Mouse (Mus musculus): ENCODE measurements around the gene Car11. TPM values are rescaled to one million over a fixed set of nuclear protein-coding genes. Genes with fewer than 3 reads are reported as not detected.

Car11 gene
- polyA plus RNA-seq (2014; fragmentation: Illumina TruSeq; extraction: RNeasy Lipid Tissue Mini Kit (QIAGEN cat#74804); ENCODE audit: low read depth, low replicate concordance), result not detected

GRCm38 (mm10) chr7:45699523-45700141 is at the start of gene Car11:
Gene Car11 (plus strand): TSS chr7:45699843.

DNA sequence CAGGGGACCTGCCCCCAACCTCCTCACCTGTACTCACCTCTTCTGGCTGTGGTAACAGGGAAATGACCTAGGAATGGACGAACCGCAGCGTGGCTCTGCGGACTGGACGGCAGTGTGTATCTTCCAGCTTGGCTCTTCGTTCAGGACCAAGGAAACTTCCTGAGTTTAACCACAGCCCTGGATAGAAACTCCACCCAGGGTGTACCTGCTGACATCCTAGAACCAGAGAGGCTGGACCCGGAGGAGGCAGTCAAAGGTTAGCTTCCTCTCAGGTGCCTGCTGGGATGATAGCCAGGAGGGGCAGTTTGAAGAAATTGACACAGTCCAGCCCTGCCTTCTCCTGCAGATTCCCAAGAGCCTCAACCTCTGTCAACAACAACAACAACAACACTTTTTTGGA is 33.5 kb upstream of the Car11 start, which contains the start of gene Fut2:
Gene Fut2, minus strand, starts transcription at position 234 of the 400 bp plus-strand sequence.

DNA sequence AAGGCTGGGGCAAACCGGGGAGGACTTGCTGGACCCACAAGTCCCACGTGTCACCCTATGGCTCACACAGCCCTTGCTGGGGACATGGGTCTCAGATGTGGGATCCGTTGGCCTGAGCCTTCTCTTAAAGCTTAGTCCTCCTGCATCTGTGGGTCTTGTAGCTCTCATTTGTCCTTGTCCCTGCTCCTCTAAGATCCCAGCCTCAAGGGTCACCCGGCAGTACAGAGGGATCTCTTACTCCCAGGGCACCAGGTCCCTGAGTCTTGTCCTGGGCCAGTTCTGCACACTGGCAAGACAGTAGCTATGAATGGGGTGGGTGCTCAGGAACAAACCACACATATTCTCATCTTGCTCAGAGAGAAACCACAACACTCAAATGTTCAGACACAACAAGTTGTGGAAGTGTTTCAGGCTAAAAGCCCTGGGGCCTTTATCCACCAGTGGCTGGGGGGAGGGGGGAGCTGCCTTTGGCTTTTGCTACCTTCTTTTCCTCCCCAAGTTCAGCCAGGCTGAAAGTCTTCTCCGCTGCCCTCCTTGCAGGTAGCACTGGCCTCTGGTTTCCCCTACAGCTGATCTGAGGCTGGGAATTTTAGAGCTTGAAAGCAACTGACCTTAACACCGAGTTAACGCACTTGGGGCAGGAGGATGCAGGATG is 16.1 kb upstream of the Car11 start, which contains the start of gene Ntn5:
Gene Ntn5, plus strand, starts transcription at position 627 of the 655 bp plus-strand sequence.

DNA sequence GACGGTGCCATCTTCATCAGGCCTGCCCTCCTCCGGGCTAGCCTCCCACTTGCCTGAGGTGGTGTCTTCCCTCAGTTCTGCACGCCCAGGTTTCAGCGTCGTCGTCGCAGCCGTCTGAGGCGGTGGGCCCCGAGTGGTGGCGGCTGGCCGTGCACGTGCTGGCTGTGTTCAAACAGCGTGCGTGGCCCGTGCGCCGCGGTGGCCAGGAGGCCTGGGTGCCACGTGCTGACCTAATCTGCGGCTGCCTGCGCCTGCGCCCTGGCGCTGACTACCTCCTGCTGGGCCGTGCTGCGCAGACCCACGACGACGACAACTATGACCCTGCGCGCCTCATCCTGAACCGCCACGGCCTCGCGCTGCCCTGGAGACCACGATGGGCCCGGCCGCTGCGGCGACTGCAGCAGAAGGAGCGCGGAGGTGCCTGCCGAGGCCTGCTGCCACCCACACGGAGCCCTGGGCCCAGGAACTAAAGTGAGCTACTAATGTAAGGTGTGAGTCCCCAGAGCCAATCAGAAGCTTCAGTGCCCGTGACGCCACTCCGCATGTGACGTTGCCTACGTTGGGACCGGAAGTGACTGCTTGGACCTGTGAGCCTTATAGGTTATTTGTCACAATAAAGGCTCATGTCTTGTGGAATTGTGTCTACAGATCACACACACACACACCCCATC is 5.6 kb upstream of the Car11 start, which contains the start of gene Sec1:
Gene Sec1, minus strand, starts transcription at position 482 of the 671 bp plus-strand sequence.

DNA sequence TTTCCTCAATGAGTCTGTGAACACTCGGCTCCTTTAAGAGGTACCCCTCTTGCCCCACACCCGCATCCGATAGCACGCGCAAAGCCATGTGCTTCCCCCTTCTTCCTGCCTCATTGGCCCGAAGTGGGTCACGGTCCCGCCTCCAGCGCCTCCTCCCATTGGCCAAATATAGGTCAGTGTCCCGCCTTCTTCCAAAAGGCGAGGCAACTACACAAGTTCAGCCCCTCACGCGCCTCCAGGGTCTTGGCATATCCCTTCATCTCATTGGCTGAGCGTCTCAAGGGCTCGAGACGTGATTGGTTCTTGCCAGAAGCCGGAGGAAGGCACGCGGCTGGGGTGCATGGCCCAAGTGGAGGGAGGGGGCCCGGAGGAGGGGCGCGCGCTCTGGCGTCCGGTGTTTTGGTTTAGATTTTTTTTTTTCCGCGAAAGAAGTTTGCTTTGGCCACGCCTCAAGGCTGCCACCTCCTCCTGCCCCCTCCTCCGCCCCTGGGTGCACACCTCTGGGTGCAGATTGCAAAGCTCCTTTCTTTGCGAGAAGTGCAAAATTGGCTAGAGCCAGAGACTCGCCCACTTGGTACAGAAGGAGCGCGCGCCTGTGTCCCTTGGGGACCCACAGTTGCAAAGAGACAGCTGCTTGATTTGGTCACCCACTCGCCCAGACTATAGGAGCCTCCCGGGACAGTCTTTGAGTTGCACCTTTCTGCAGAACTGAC is 5.2 kb downstream of the Car11 start, which contains the start of gene Dbp:
Gene Dbp, plus strand, starts transcription at position 359 of the 713 bp plus-strand sequence.

DNA sequence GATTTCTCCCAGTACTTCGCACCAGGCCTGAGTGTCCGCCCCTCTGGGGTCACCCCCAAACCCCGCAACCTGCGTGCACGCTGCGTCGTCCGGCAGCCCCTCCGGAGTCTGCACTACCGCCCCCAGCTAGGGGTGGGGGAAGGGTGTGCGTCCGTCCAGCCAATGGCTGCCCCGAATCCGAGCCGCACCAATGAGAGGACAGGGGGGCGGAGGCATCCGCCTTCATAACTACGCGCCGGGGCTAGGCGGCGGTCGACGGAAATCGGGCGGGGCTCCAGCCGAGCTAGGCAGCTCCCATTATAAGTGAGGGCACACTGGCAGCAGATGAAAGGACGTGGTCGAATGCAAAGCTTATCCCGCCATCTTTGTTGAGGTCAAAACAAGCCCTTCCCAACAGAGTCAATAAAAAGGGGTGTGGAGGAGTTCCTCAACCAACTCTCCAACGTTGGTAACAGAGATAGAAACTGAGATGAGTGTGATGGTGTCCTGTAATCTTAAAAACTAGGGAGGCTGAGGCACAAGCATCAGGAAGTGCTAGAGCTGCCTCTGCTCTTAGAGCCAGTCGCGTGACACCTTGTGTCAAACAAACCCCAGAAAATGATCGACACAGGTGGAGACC is 15.6 kb downstream of the Car11 start, which contains the start of gene Rpl18:
Gene Rpl18, plus strand, starts transcription at position 368 of the 619 bp plus-strand sequence.

GRCm38 (mm10) chr7:45717918-45718297 is 18.3 kb downstream of the Car11 start, which contains the start of gene Sphk2:
Gene Sphk2 (minus strand): TSS chr7:45718002.

DNA sequence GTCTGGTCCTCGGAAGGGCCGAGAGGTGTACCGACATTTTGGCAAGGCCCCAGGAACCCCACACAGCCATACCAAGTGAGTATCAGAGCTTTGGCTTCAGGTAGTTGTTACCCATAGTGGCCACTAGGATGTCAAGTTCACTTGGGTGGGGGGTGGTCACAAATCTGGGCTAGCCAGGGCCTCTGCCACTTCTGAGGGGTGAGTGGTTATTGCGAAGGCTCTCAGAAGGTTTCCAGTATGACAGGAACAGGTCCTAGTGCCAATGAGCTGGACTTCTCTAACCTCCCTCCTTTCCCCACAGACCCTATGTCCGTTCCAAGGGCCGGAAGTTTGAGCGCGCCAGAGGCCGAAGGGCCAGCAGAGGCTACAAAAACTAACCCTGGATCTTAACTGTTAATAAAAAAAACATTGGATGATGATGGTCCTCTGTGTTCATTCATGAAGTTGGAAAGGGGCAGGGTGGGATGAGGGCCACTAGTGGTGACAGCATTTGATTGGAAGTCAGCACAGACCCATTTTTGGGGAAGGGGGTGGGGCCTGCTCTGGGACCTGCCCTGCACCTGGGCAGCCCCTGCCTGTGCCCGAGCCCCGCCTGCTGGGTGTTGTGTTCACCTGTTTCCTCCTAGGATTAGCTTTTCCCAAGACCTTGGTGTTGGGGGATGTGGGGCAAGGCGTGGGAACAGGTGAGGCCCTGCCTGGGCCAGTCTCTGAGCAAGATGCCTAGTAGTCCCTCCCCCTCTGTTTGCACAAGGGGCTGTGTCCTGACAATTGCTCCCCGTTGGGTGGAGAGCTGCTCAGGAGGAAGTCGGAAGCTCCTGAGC is 21.0 kb downstream of the Car11 start, which contains the start of gene Fam83e:
Gene Fam83e, plus strand, starts transcription at position 800 of the 821 bp plus-strand sequence.

GRCm38 (mm10) chr7:45725713-45726112 is 26.1 kb downstream of the Car11 start, which contains the start of gene Spaca4:
Gene Spaca4 (minus strand): TSS chr7:45725813.

Other genes with a start within 250 kb of the Car11 start
- 0.38 TPM for gene Ftl1, start 240.0 kb upstream of the Car11 start, polyA plus RNA-seq (2014; fragmentation: Illumina TruSeq; extraction: RNeasy Lipid Tissue Mini Kit (QIAGEN cat#74804); ENCODE audit: low read depth, low replicate concordance)
- 0.29 TPM for gene Bax, start 232.9 kb upstream of the Car11 start, polyA plus RNA-seq (2014; fragmentation: Illumina TruSeq; extraction: RNeasy Lipid Tissue Mini Kit (QIAGEN cat#74804); ENCODE audit: low read depth, low replicate concordance)
- 121 TPM for gene Tulp2, start 218.0 kb upstream of the Car11 start, polyA plus RNA-seq (2014; fragmentation: Illumina TruSeq; extraction: RNeasy Lipid Tissue Mini Kit (QIAGEN cat#74804); ENCODE audit: low read depth, low replicate concordance)
- gene Gm45808, start 213.0 kb upstream of the Car11 start, polyA plus RNA-seq (2014; fragmentation: Illumina TruSeq; extraction: RNeasy Lipid Tissue Mini Kit (QIAGEN cat#74804); ENCODE audit: low read depth, low replicate concordance), result not detected
- 6.7 TPM for gene Dhdh, start 211.0 kb upstream of the Car11 start, polyA plus RNA-seq (2014; fragmentation: Illumina TruSeq; extraction: RNeasy Lipid Tissue Mini Kit (QIAGEN cat#74804); ENCODE audit: low read depth, low replicate concordance)
- 18.8 TPM for gene Nucb1, start 189.4 kb upstream of the Car11 start, polyA plus RNA-seq (2014; fragmentation: Illumina TruSeq; extraction: RNeasy Lipid Tissue Mini Kit (QIAGEN cat#74804); ENCODE audit: low read depth, low replicate concordance)
- 0.73 TPM for gene Ppp1r15a, start 173.6 kb upstream of the Car11 start, polyA plus RNA-seq (2014; fragmentation: Illumina TruSeq; extraction: RNeasy Lipid Tissue Mini Kit (QIAGEN cat#74804); ENCODE audit: low read depth, low replicate concordance)
- 2.1 TPM for gene Plekha4, start 173.5 kb upstream of the Car11 start, polyA plus RNA-seq (2014; fragmentation: Illumina TruSeq; extraction: RNeasy Lipid Tissue Mini Kit (QIAGEN cat#74804); ENCODE audit: low read depth, low replicate concordance)
- gene Hsd17b14, start 144.9 kb upstream of the Car11 start, polyA plus RNA-seq (2014; fragmentation: Illumina TruSeq; extraction: RNeasy Lipid Tissue Mini Kit (QIAGEN cat#74804); ENCODE audit: low read depth, low replicate concordance), result not detected
- 4.4 TPM for gene Bcat2, start 129.7 kb upstream of the Car11 start, polyA plus RNA-seq (2014; fragmentation: Illumina TruSeq; extraction: RNeasy Lipid Tissue Mini Kit (QIAGEN cat#74804); ENCODE audit: low read depth, low replicate concordance)
- gene Fgf21, start 84.4 kb upstream of the Car11 start, polyA plus RNA-seq (2014; fragmentation: Illumina TruSeq; extraction: RNeasy Lipid Tissue Mini Kit (QIAGEN cat#74804); ENCODE audit: low read depth, low replicate concordance), result not detected
- not detected for gene Fut1, start 82.6 kb upstream of the Car11 start, polyA plus RNA-seq (2014; fragmentation: Illumina TruSeq; extraction: RNeasy Lipid Tissue Mini Kit (QIAGEN cat#74804); ENCODE audit: low read depth, low replicate concordance)
- gene Izumo1, start 78.0 kb upstream of the Car11 start, polyA plus RNA-seq (2014; fragmentation: Illumina TruSeq; extraction: RNeasy Lipid Tissue Mini Kit (QIAGEN cat#74804); ENCODE audit: low read depth, low replicate concordance), result 55.9 TPM
- gene Rasip1, start 72.4 kb upstream of the Car11 start, polyA plus RNA-seq (2014; fragmentation: Illumina TruSeq; extraction: RNeasy Lipid Tissue Mini Kit (QIAGEN cat#74804); ENCODE audit: low read depth, low replicate concordance), result not detected
- gene Mamstr, start 59.9 kb upstream of the Car11 start, polyA plus RNA-seq (2014; fragmentation: Illumina TruSeq; extraction: RNeasy Lipid Tissue Mini Kit (QIAGEN cat#74804); ENCODE audit: low read depth, low replicate concordance), result 0.11 TPM
- 0.17 TPM for gene Fut2, start 33.4 kb upstream of the Car11 start, polyA plus RNA-seq (2014; fragmentation: Illumina TruSeq; extraction: RNeasy Lipid Tissue Mini Kit (QIAGEN cat#74804); ENCODE audit: low read depth, low replicate concordance)
- not detected for gene Ntn5, start 15.8 kb upstream of the Car11 start, polyA plus RNA-seq (2014; fragmentation: Illumina TruSeq; extraction: RNeasy Lipid Tissue Mini Kit (QIAGEN cat#74804); ENCODE audit: low read depth, low replicate concordance)
- gene Sec1, start 5.4 kb upstream of the Car11 start, polyA plus RNA-seq (2014; fragmentation: Illumina TruSeq; extraction: RNeasy Lipid Tissue Mini Kit (QIAGEN cat#74804); ENCODE audit: low read depth, low replicate concordance), result 1.2 TPM
- 2.3 TPM for gene Dbp, start 5.2 kb downstream of the Car11 start, polyA plus RNA-seq (2014; fragmentation: Illumina TruSeq; extraction: RNeasy Lipid Tissue Mini Kit (QIAGEN cat#74804); ENCODE audit: low read depth, low replicate concordance)
- gene Rpl18, start 15.6 kb downstream of the Car11 start, polyA plus RNA-seq (2014; fragmentation: Illumina TruSeq; extraction: RNeasy Lipid Tissue Mini Kit (QIAGEN cat#74804); ENCODE audit: low read depth, low replicate concordance), result 0.69 TPM
- gene Sphk2, start 18.2 kb downstream of the Car11 start, polyA plus RNA-seq (2014; fragmentation: Illumina TruSeq; extraction: RNeasy Lipid Tissue Mini Kit (QIAGEN cat#74804); ENCODE audit: low read depth, low replicate concordance), result 0.57 TPM
- gene Fam83e, start 21.4 kb downstream of the Car11 start, polyA plus RNA-seq (2014; fragmentation: Illumina TruSeq; extraction: RNeasy Lipid Tissue Mini Kit (QIAGEN cat#74804); ENCODE audit: low read depth, low replicate concordance), result 23.8 TPM
- gene Spaca4, start 26.0 kb downstream of the Car11 start, polyA plus RNA-seq (2014; fragmentation: Illumina TruSeq; extraction: RNeasy Lipid Tissue Mini Kit (QIAGEN cat#74804); ENCODE audit: low read depth, low replicate concordance), result 0.35 TPM
- not detected for gene Lmtk3, start 83.9 kb downstream of the Car11 start, polyA plus RNA-seq (2014; fragmentation: Illumina TruSeq; extraction: RNeasy Lipid Tissue Mini Kit (QIAGEN cat#74804); ENCODE audit: low read depth, low replicate concordance)
- gene Sult2b1, start 84.8 kb downstream of the Car11 start, polyA plus RNA-seq (2014; fragmentation: Illumina TruSeq; extraction: RNeasy Lipid Tissue Mini Kit (QIAGEN cat#74804); ENCODE audit: low read depth, low replicate concordance), result 2.8 TPM
- gene Cyth2, start 114.7 kb downstream of the Car11 start, polyA plus RNA-seq (2014; fragmentation: Illumina TruSeq; extraction: RNeasy Lipid Tissue Mini Kit (QIAGEN cat#74804); ENCODE audit: low read depth, low replicate concordance), result 69.6 TPM
- gene Kcnj14, start 124.9 kb downstream of the Car11 start, polyA plus RNA-seq (2014; fragmentation: Illumina TruSeq; extraction: RNeasy Lipid Tissue Mini Kit (QIAGEN cat#74804); ENCODE audit: low read depth, low replicate concordance), result not detected
- gene Grwd1, start 131.1 kb downstream of the Car11 start, polyA plus RNA-seq (2014; fragmentation: Illumina TruSeq; extraction: RNeasy Lipid Tissue Mini Kit (QIAGEN cat#74804); ENCODE audit: low read depth, low replicate concordance), result 1.2 TPM
- gene Kdelr1, start 172.9 kb downstream of the Car11 start, polyA plus RNA-seq (2014; fragmentation: Illumina TruSeq; extraction: RNeasy Lipid Tissue Mini Kit (QIAGEN cat#74804); ENCODE audit: low read depth, low replicate concordance), result 20.4 TPM
- gene Grin2d, start 178.5 kb downstream of the Car11 start, polyA plus RNA-seq (2014; fragmentation: Illumina TruSeq; extraction: RNeasy Lipid Tissue Mini Kit (QIAGEN cat#74804); ENCODE audit: low read depth, low replicate concordance), result 0.99 TPM
- gene Syngr4, start 196.9 kb downstream of the Car11 start, polyA plus RNA-seq (2014; fragmentation: Illumina TruSeq; extraction: RNeasy Lipid Tissue Mini Kit (QIAGEN cat#74804); ENCODE audit: low read depth, low replicate concordance), result 46.7 TPM
- 0.35 TPM for gene Tmem143, start 197.1 kb downstream of the Car11 start, polyA plus RNA-seq (2014; fragmentation: Illumina TruSeq; extraction: RNeasy Lipid Tissue Mini Kit (QIAGEN cat#74804); ENCODE audit: low read depth, low replicate concordance)
- gene Emp3, start 221.6 kb downstream of the Car11 start, polyA plus RNA-seq (2014; fragmentation: Illumina TruSeq; extraction: RNeasy Lipid Tissue Mini Kit (QIAGEN cat#74804); ENCODE audit: low read depth, low replicate concordance), result 1.3 TPM
- gene Ccdc114, start 224.2 kb downstream of the Car11 start, polyA plus RNA-seq (2014; fragmentation: Illumina TruSeq; extraction: RNeasy Lipid Tissue Mini Kit (QIAGEN cat#74804); ENCODE audit: low read depth, low replicate concordance), result 2.9 TPM